Mouse (Mus musculus) myocyte (in vitro differentiated cells): Measurements from ENCODE around the gene Pir. TPM values are rescaled to one million over a fixed set of nuclear protein-coding genes. Genes with fewer than 3 reads are reported as not detected.
A peak's percentile ranks its signal among the peaks of the same experiment; 100 is the strongest.

ENCODE experiments used
- H3K27me3 ChIP-seq: one replicate; pipeline ENCODE4 v1.6.1; 2011; ENCODE audit not compliant: control insufficient read depth, insufficient read depth, insufficient read length
- H3K36me3 ChIP-seq: one replicate; pipeline ENCODE4 v1.6.1; 2011; ENCODE audit not compliant: control insufficient read depth, insufficient read depth
- H3K4me2 ChIP-seq: one replicate; pipeline ENCODE4 v1.6.1; 2011; ENCODE audit warnings: low read depth, control low read depth
- H3K4me3 ChIP-seq: one replicate; pipeline ENCODE4 v1.5.1; 2011; ENCODE audit warnings: mild to moderate bottlenecking, control low read depth, moderate library complexity
- H3K79me2 ChIP-seq: one replicate; pipeline ENCODE4 v1.6.1; 2011; ENCODE audit not compliant: control insufficient read depth, insufficient read depth
- H3ac ChIP-seq: one replicate; pipeline ENCODE4 v1.6.1; 2011; ENCODE audit not compliant: control insufficient read depth, insufficient read length
- CEBPB ChIP-seq: IDR thresholded peaks from 2 replicates; pipeline ENCODE4 v1.6.1; 2011; ENCODE audit warnings: mild to moderate bottlenecking, moderate library complexity; ENCODE audit not compliant: poor library complexity, insufficient read depth, severe bottlenecking
- E2F4 ChIP-seq: IDR thresholded peaks from one replicate; pipeline ENCODE4 v1.6.1; 2011; ENCODE audit warnings: mild to moderate bottlenecking, control low read depth, moderate library complexity; ENCODE audit not compliant: insufficient read depth
- MAX ChIP-seq: IDR thresholded peaks from one replicate; pipeline ENCODE4 v1.6.1; 2011; ENCODE audit warnings: low read depth, mild to moderate bottlenecking, control low read depth
- MYOD1 ChIP-seq, 3 experiments: IDR thresholded peaks; one replicate each; pipeline ENCODE4 v1.6.1; 2011; ENCODE audit warnings: control low read depth in 2 of 3, low read depth in 2 of 3, mild to moderate bottlenecking in 2 of 3, moderate library complexity in 1 of 3; ENCODE audit not compliant: insufficient read length in 2 of 3, control insufficient read depth in 1 of 3
- MYOG ChIP-seq, 3 experiments: IDR thresholded peaks; one replicate each; pipeline ENCODE4 v1.6.1; 2011; ENCODE audit warnings: control low read depth in 2 of 3, low read depth in 2 of 3, mild to moderate bottlenecking in 2 of 3; ENCODE audit not compliant: insufficient read length in 2 of 3, control insufficient read depth in 1 of 3, insufficient read depth in 1 of 3
- POLR2A ChIP-seq: IDR thresholded peaks from one replicate; pipeline ENCODE4 v1.6.1; 2011; ENCODE audit warnings: low read depth, mild to moderate bottlenecking, control low read depth, moderate library complexity; ENCODE audit not compliant: insufficient read length
- POLR2AphosphoS2 ChIP-seq: IDR thresholded peaks from one replicate; pipeline ENCODE4 v1.6.1; 2011; ENCODE audit warnings: low read depth, control low read depth; ENCODE audit not compliant: insufficient read length
- REST ChIP-seq: IDR thresholded peaks from one replicate; pipeline ENCODE4 v1.6.1; 2011; ENCODE audit warnings: mild to moderate bottlenecking, control low read depth, moderate library complexity; ENCODE audit not compliant: insufficient read depth, insufficient read length
- SRF ChIP-seq: IDR thresholded peaks from one replicate; pipeline ENCODE4 v1.6.1; 2011; ENCODE audit warnings: low read depth; ENCODE audit not compliant: control insufficient read depth, insufficient read length
- TCF12 ChIP-seq: IDR thresholded peaks from one replicate; pipeline ENCODE4 v1.6.1; 2011; ENCODE audit warnings: mild to moderate bottlenecking, control low read depth; ENCODE audit not compliant: poor library complexity, insufficient read depth, severe bottlenecking
- TCF3 ChIP-seq: IDR thresholded peaks from one replicate; pipeline ENCODE4 v1.6.1; 2011; ENCODE audit warnings: low read depth, control low read depth; ENCODE audit not compliant: insufficient read length
- USF1 ChIP-seq: IDR thresholded peaks from one replicate; pipeline ENCODE4 v1.6.1; 2011; ENCODE audit warnings: low read depth, mild to moderate bottlenecking, control low read depth, moderate library complexity
- polyA plus RNA-seq: library from polyadenylated mRNA; unstranded; fragments of >200 nt; fragmentation: generic; extraction: Trizol; gene quantifications from one replicate; pipeline ENCODE4 v1.2.1, GENCODE M21; 2012; ENCODE audit warnings: missing spikeins

The Pir gene
- polyA plus RNA-seq, 1 experiment: 6.0 TPM

DNA sequence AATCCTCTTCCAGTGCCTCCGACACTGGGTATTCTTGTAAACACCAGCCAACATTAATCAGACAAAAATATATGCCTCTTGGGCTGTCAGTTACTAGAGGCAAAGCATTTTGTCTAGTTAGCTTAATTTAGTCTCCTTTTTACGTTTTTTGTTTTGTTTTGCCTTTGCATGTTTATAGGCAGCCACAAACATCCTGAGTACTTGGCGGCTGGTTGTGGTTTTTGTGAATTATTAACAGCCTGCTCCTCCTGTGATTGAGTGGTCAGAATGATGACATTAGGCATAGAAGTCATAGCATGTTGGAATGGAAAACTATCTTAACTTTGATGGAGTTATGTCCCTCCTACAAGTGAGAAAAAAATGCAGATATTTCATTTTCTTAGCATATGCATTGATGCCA, 101.4 kb downstream of the Pir start:
- no peak overlapping the region for H3K4me2 ChIP-seq
- no peak for TF ChIP-seq MAX
- TF ChIP-seq MYOG (IDR thresholded peaks at IDR 0.05; ENCODE audit: control insufficient read depth in 1 of 3, insufficient read depth in 1 of 3, insufficient read length in 2 of 3, low read depth in 2 of 3): no peak
- TF ChIP-seq CEBPB: no peak
- TF ChIP-seq TCF12: no peak
- TF ChIP-seq USF1: no peak
- no peak for TF ChIP-seq MYOD1 (IDR thresholded peaks at IDR 0.05; ENCODE audit: control insufficient read depth in 1 of 3, insufficient read length in 2 of 3, low read depth in 2 of 3)
- no peak for TF ChIP-seq POLR2A
- TF ChIP-seq POLR2AphosphoS2: no peak
- TF ChIP-seq E2F4: no peak

DNA sequence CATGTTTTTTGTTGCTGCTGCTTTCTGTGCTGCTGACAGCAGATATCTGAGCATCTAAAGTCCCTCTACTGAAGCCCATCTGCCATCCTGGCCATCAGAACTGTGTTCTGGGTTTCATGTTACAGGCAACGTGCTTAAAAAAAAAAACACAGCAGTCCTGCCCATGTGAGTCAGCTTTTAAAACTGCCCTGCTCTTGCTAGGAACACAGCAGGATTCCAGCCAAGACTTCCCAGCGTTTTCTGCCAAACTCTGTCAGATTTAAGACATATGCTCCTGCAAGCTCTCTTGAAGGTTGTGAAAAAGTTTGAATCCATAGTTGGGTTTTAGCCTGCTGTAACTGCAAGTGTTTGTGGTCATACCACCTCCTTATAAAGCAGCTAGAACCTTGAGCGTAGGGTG, 103.9 kb downstream of the Pir start, which contains the start of gene Vegfd:
Gene Vegfd, plus strand, starts transcription at position 298 of the 400 bp plus-strand sequence.
- Histone ChIP-seq H3K4me2 (peak within 1 kb of the TSS; percentile 74), H3ac (no peak within 1 kb of the TSS), H3K4me3 (no peak within 1 kb of the TSS), H3K36me3 (no peaks in the 10 kb centered on the region), H3K79me2 (no peaks in the 10 kb centered on the region), H3K27me3 (no peaks in the 10 kb centered on the region)
- TF ChIP-seq CEBPB (no peak), SRF (no peak), MAX (no peak), REST (no peak), USF1 (no peak), POLR2AphosphoS2 (no peak), MYOG (IDR thresholded peaks at IDR 0.05; ENCODE audit: control insufficient read depth in 1 of 3, insufficient read depth in 1 of 3, insufficient read length in 2 of 3, low read depth in 2 of 3) (no peak), TCF12 (no peak), POLR2A (no peak), TCF3 (no peak), MYOD1 (IDR thresholded peaks at IDR 0.05; ENCODE audit: control insufficient read depth in 1 of 3, insufficient read length in 2 of 3, low read depth in 2 of 3) (no peak), E2F4 (no peak)

More for the DNA sequence above, 101.4 kb downstream of the Pir start:
- Histone ChIP-seq H3K36me3 (no peaks in the 10 kb centered on the region), H3ac (no peak overlapping the region), H3K27me3 (no peaks in the 10 kb centered on the region), H3K4me3 (no peak overlapping the region), H3K79me2 (no peaks in the 10 kb centered on the region)

DNA sequence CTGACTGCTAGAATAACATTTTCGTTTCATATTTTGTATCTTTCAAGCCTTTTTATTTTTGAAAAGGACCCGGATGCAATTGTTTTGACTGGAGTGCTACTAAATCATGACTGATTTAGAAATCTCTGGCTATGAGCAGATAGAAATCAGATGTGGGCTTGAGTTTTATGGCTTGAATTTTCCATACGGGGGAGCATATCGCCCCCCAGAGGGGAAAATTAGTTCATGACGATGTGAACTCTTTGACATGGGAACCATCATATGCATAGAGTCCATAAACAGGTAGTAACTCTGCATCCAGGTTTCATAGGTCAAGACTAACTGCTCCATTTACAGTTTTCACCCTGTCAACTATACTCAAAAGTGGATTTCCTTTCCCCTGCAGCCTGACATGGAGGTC, 105.4 kb downstream of the Pir start:
- peak overlapping the region; percentile 74 for H3K4me2 ChIP-seq
- H3K36me3 ChIP-seq: no peaks in the 10 kb centered on the region
- H3K79me2 ChIP-seq: no peaks in the 10 kb centered on the region
- no peak overlapping the region for H3ac ChIP-seq
- no peak overlapping the region for H3K4me3 ChIP-seq
- TF ChIP-seq POLR2AphosphoS2 (no peak), USF1 (no peak), MYOG (IDR thresholded peaks at IDR 0.05; ENCODE audit: control insufficient read depth in 1 of 3, insufficient read depth in 1 of 3, insufficient read length in 2 of 3, low read depth in 2 of 3) (no peak), MAX (no peak), REST (no peak), MYOD1 (IDR thresholded peaks at IDR 0.05; ENCODE audit: control insufficient read depth in 1 of 3, insufficient read length in 2 of 3, low read depth in 2 of 3) (no peak), E2F4 (no peak), TCF3 (no peak), CEBPB (no peak), POLR2A (no peak), TCF12 (no peak), SRF (no peak)
- no peaks in the 10 kb centered on the region for H3K27me3 ChIP-seq

DNA sequence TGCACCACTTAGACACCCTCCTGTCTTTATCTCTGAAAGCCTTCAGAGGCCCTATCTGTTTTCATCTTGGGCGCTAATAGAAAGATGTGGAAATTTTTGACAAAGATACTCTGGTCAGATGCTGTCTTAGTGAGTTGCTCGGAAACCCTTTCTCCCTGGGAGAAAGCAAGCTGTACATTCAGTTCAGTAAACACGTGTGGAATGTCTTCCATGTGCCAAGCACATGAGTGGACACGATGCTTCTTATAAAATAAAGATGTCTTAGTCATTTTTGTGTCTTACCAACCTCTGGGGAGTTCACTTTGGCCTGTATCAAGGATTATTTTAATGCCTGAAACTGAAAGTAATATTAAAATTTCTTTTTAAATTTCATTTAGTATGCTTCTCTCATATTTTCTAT, 110.5 kb downstream of the Pir start:
- Histone ChIP-seq H3K4me2 (no peak overlapping the region), H3K36me3 (no peaks in the 10 kb centered on the region), H3K27me3 (no peaks in the 10 kb centered on the region), H3ac (no peak overlapping the region), H3K79me2 (no peaks in the 10 kb centered on the region), H3K4me3 (no peak overlapping the region)
- TF ChIP-seq USF1 (no peak), REST (no peak), MAX (no peak), E2F4 (no peak), POLR2A (no peak), CEBPB (no peak), MYOD1 (IDR thresholded peaks at IDR 0.05; ENCODE audit: control insufficient read depth in 1 of 3, insufficient read length in 2 of 3, low read depth in 2 of 3) (no peak), TCF12 (no peak), SRF (no peak), POLR2AphosphoS2 (no peak), TCF3 (no peak), MYOG (IDR thresholded peaks at IDR 0.05; ENCODE audit: control insufficient read depth in 1 of 3, insufficient read depth in 1 of 3, insufficient read length in 2 of 3, low read depth in 2 of 3) (no peak)
